Mouse (Mus musculus): ENCODE results near the gene Ndufb10.
"Not testable (repeated sequence)": the region's sequence is repeated elsewhere in the genome, so short reads cannot be mapped to it uniquely, and the experiment has no call there.

Gene Ndufb10

GRCm38 (mm10) chr17:24734513-24734912, 10.2 kb upstream of the Ndufb10 start:
- DNase-seq (ENCODE audit: low read depth, low spot score), result no peak

- no peak for DNase-seq (ENCODE audit: low read depth, low spot score)
These were observed 9.3 kb upstream of the Ndufb10 start for GRCm38 (mm10) chr17:24733434-24734050.

- DNase-seq (ENCODE audit: low read depth, low spot score), result no peak
These were observed 8.1 kb upstream of the Ndufb10 start for GRCm38 (mm10) chr17:24732233-24732935.

- no peak for DNase-seq (ENCODE audit: low read depth, low spot score)
These were observed 6.5 kb upstream of the Ndufb10 start for GRCm38 (mm10) chr17:24730787-24731186.

- DNase-seq (ENCODE audit: low read depth, low spot score), result no peak
These were observed 4.8 kb upstream of the Ndufb10 start for GRCm38 (mm10) chr17:24729067-24729466.

- DNase-seq (ENCODE audit: low read depth, low spot score), result no peak
These were observed 3.9 kb upstream of the Ndufb10 start for GRCm38 (mm10) chr17:24728184-24728583.

GRCm38 (mm10) chr17:24727618-24728017, 3.3 kb upstream of the Ndufb10 start, which contains the start of gene Rpl3l:
TSS of gene Rpl3l (plus strand) at chr17:24727820.
- no peak for DNase-seq (ENCODE audit: low read depth, low spot score)

GRCm38 (mm10) chr17:24725637-24726390, 1.5 kb upstream of the Ndufb10 start:
- no peak for DNase-seq (ENCODE audit: low read depth, low spot score)

- DNase-seq (ENCODE audit: low read depth, low spot score), result peak; percentile 53
These were observed 447 bp downstream of the Ndufb10 start for GRCm38 (mm10) chr17:24723881-24724180.

GRCm38 (mm10) chr17:24723122-24723880, 977 bp downstream of the Ndufb10 start:
- no peak for DNase-seq (ENCODE audit: low read depth, low spot score)

- DNase-seq (ENCODE audit: low read depth, low spot score), result no peak
These were observed 1.9 kb downstream of the Ndufb10 start for GRCm38 (mm10) chr17:24722220-24722924.

- DNase-seq (ENCODE audit: low read depth, low spot score), result not testable (repeated sequence)
These were observed 2.8 kb downstream of the Ndufb10 start for GRCm38 (mm10) chr17:24721383-24721955.

- peak; percentile 31 for DNase-seq (ENCODE audit: low read depth, low spot score)
These were observed 3.7 kb downstream of the Ndufb10 start for GRCm38 (mm10) chr17:24720616-24721015.

- peak; percentile 99 for DNase-seq (ENCODE audit: low read depth, low spot score)
These were observed 4.6 kb downstream of the Ndufb10 start for GRCm38 (mm10) chr17:24719494-24720222.

GRCm38 (mm10) chr17:24718938-24719337, 5.3 kb downstream of the Ndufb10 start:
- DNase-seq (ENCODE audit: low read depth, low spot score), result not testable (repeated sequence)

GRCm38 (mm10) chr17:24717943-24718342, 6.3 kb downstream of the Ndufb10 start, which contains the start of the genes Rnf151 and Rps2:
TSS of gene Rnf151 (minus strand) at chr17:24718063.
TSS of gene Rps2 (plus strand) at chr17:24718116.
- DNase-seq (ENCODE audit: low read depth, low spot score), result no peak

GRCm38 (mm10) chr17:24716166-24716682, 8.1 kb downstream of the Ndufb10 start:
- DNase-seq (ENCODE audit: low read depth, low spot score), result no peak

- no peak for DNase-seq (ENCODE audit: low read depth, low spot score)
These were observed 8.7 kb downstream of the Ndufb10 start for GRCm38 (mm10) chr17:24715556-24715955.

GRCm38 (mm10) chr17:24708646-24709045, 15.6 kb downstream of the Ndufb10 start:
- peak; percentile 78 for DNase-seq (ENCODE audit: low read depth, low spot score)
